Mouse (Mus musculus): ENCODE data around the gene Col13a1.

DNA sequence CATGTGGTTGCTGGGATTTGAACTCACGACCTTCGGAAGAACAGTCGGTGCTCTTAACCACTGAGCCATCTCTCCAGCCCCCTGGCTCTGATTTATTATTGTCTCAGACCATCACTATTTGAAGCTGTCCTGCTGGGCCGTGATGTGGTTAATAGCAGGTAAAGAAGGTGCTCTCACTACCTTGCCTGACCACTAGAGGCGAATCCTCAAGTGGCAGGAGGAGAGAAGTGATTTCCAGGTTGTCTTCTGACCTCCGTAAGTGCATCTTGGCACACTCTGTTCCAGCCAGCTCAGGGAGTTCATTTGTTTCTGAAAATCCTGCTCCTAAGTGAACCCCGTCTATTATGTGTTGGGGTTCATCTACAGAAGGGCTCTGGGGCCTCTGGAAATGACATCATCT, 134.4 kb downstream of the Col13a1 start:
- no peak for TF ChIP-seq POLR2A (IDR thresholded peaks at IDR 0.05; ENCODE audit: extremely low read depth, insufficient read depth, low read length)
- TF ChIP-seq CTCF (IDR thresholded peaks at IDR 0.05; ENCODE audit: low read depth, low read length), result no peak

All from liver, adult 2 months (tissue).